Mouse (Mus musculus): Measurements from ENCODE around the gene Ssr1. TPM values are rescaled to one million over a fixed set of nuclear protein-coding genes. Genes with fewer than 3 reads are reported as not detected.

Ssr1 gene
- total RNA-seq, 2 experiments from 2014 or later: 46.5 to 52.1 TPM

DNA sequence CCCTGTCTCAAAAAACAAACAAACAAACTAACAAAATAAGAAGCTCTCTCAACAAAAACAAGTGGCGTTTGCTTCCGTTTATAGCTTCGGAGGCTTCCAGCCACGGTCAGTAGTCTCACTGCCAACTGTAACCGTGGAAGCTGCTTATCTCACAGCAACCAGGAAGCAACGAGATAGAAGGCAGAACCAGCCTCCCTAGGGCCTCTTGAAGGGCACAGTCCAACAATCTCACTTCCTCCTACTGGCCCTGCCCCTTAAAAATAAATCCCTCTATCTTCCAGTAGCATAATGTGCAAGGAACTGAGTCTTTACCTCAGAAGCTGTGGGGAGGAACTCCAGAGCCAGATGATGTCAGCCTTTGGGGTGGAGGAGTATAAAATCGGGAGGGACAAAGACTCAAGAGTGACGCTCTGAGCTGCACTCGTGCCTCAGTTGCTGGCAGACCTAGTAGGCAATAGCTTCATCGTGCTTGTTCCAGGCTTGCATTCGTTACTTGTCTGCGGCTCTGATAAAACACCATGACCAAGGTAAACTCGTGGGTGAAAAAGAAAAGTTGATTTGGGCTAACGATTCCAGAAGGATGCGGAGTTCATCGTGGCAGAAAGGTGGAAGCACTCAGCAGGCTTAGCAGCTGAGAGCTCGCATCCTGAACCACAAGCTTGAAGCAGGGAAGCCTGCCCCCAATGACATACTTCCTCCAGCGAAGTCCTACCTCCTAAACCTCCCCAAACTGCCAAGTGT lies 35.3 kb downstream of the Ssr1 start:
- intact Hi-C loops (cut with DNase I): no loop called here
- no peak for DNase-seq

DNA sequence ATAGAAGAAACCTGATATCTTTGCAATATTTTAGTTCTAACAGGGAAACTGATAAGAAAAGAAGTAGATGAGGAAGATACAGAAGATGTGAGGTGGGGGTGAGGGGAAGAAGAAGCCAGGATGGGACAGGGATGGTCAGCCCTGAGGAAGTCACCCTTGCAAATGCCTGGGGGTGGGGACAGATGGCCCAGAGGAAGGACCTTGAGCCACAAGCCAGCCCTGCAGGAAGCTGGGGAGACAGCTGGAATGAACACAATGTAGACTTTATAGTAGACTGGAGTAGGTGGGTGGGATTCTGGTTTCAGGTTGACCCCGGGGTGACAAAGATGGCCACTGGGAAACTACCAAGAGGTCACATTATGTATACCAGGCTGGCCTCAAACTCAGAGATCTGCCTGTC lies 39.7 kb downstream of the Ssr1 start:
- intact Hi-C loops (cut with DNase I): no loop called here
- no peak for DNase-seq

DNA sequence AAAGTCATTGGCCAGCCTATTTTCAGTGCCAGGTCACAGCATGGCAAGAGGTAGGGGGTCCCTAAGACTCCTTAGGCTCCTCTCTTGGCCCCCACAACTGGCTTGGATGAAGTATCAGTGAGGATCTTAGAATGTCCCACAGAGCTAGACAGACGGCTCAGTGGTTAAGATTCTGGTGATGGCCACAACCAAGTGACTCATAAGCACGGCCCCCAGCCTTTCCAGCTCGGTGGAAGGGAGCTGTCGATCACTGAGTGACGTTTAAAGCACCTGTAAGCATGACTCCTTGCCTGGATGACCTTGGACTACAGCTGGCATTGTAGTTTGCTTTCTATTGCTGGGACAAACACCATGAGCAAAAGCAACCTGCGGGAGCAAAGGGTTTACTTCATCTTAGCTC lies 41.0 kb downstream of the Ssr1 start:
- intact Hi-C loops (cut with DNase I): no loop called here
- DNase-seq: no peak

DNA sequence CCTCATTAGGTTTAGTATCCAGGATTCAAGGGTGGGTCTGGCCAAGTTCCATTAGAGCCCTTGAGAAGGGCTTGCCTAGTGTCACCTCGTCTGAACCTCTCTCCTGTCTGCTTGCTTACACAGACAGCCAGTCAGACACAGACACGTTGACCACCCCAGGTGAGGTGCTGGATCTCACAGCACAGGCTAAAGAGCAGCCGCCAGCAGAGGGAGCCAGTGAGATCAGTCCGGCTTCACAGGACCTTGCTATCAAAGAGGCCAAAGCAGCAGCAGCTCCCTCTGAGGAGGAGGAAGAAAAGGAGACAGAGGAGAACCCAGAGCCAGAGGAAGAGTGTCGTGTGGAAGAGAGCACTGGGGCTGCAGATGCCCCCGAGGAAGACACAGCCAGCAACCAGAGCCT lies 47.3 kb downstream of the Ssr1 start:
- intact Hi-C loops (cut with DNase I): no loop called here
- DNase-seq: peak; percentile 84 to 90

DNA sequence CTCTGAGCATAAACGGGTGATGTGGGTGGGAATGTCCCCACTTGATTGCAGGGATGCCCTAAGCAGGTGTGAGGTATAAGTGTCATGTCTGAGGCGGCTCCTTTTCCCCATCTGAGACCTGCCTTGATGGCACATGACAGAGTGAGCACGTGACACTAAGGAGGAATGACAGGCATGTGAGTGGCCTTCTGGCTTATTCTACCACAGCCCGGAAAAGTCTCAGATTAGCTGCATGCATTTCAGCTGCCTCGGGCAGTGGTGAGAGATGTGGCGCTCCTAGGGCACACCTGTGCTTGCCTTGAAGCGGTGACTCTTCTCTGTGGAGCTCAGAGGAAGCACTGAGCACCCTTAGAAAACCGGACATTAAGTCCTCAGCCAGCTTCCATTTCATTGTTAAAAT lies 48.6 kb downstream of the Ssr1 start:
- intact Hi-C loops (cut with DNase I): no loop called here
- no peak for DNase-seq

DNA sequence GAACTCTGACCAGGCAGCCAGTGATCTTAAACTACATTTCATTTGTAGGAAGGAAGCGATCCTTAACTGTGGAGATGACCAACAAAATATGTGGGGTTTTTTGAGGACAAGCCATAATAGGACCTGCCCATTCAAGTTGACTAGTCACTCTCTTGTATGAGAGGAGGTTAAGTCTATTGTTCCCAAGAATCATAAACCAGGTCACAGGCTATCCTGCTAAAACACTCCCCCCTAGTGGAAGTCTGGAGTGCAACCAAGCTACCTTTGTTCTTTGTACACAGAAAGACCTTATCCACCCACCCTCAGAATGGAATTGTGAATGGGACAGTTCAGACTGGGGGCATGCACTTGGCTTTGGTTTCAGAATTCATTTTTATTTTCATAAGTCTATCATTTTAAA lies 49.7 kb downstream of the Ssr1 start:
- intact Hi-C loops (cut with DNase I): loop anchor here (1.0 to 5.0 kb wide), 5 partner anchors 117 to 511 kb away; no protein-coding TSS in a partner anchor

DNA sequence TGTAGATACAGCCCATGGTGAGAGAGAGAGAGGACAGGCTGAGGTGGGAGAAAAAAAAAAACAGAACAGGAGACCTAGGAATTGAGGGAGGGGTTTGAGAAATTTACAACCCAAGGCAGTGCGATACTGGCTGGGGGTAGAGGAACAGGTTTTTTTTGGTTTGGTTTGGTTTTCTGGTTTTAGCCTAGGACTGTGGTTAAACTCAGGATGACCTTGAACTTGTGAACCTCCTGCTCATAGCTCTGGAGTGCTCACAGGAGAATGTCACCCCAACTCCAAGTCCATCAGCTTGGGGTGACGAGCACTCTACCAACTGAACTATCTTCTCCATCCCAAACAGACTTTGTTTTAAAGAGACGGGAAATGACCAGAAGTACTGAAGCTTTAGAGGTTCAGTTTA lies 50.6 kb downstream of the Ssr1 start:
- no peak for DNase-seq
- intact Hi-C loops (cut with DNase I): loop anchor here (5.0 kb wide), 3 partner anchors 116 to 491 kb away; no protein-coding TSS in a partner anchor

More for the DNA sequence above, 49.7 kb downstream of the Ssr1 start:
- DNase-seq: no peak

DNA sequence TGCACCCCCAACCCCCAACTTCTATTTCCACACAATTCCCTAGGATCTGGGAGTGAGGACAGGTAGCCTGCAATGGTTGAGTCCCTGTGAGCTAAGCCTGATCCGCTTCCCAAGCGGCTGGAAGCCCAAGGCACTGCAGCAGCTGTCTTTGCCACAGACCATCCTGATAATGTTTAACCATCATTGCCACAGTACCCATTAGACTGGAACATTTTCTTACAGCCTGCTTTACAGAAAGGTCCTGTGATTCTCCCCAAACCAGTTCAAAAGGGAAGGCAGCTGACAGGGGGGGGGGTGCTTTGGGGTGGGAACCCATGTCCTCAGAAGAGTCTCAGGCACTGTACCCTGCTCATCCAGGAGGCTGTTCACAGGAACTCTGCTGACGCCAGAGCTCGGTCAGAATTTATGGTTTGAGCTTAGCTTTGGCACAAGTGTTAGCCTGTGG lies 51.1 kb downstream of the Ssr1 start:
- intact Hi-C loops (cut with DNase I): loop anchor here (5.0 kb wide), 3 partner anchors 116 to 491 kb away; no protein-coding TSS in a partner anchor
- no peak for DNase-seq

DNA sequence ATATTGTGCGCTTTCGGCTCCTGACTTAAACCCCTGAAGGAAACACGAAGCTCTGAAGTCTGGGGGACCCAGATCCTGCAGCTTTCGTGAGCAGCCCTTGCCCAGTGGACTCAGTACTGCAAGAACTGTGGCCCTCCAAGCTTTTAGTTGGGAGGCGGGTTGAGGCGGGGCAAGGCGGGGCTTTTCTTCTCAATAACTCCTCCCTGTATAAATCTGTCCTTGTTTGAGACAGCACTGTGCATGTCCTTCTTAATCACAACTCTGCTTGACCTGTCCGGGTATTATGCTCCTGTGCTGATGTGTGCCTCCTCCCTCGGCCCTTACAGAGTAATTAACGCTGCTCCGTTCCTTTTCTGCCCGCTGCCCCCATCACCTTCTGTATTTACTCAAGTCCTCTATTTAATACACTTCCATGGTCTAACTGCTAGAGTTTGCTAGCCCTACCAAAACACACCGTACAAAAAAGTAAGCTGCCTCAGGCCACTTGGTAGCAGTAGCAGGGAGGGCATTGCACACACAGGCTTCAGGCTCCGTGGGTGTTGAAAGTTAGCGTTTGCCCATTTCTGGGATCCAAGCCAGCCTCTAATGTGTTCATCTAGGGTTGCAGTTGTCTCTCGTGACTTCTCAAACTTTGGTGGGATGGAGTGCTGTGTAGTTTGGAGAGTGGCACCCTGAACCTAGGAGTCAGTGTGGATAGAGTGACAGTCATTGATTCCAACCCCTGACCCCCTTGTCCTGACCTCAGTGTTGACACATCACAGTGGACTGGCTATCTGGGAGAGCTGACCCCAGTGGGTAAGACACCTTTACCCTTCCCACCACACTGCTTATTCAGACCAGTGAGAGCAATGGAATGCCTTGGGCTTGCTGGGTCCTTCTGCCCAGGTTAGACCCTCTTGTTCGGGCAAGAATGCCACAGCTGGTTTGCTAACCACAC lies 51.8 kb downstream of the Ssr1 start:
- DNase-seq: no peak
- intact Hi-C loops (cut with DNase I): loop anchor here (5.0 kb wide), 3 partner anchors 115 to 490 kb away; no protein-coding TSS in a partner anchor

DNA sequence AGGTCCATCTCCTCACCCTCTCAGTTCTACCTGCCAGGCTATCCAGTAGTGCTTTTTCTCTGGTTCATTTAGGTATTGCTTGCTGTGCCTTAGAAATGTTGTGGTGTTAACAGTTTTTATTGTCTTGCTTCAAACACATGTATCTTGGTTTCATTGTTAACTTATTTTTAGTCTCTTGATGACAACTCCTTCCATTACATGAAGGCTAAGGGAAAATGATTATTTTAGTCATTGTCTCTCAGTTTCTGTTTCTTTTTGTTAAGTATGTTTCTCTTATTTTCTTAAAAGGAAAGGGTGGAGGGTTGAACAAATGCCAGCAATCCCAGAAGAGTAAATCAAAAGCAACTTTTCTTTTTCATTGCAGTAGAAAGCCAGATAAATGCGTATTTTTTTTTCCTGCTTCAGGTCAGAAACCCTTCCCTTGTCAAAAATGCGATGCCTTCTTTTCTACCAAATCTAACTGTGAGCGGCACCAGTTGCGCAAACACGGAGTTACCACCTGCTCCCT lies 52.8 kb downstream of the Ssr1 start:
- no peak for DNase-seq
- intact Hi-C loops (cut with DNase I): loop anchor here (5.0 kb wide), 3 partner anchors 114 to 489 kb away; no protein-coding TSS in a partner anchor

DNA sequence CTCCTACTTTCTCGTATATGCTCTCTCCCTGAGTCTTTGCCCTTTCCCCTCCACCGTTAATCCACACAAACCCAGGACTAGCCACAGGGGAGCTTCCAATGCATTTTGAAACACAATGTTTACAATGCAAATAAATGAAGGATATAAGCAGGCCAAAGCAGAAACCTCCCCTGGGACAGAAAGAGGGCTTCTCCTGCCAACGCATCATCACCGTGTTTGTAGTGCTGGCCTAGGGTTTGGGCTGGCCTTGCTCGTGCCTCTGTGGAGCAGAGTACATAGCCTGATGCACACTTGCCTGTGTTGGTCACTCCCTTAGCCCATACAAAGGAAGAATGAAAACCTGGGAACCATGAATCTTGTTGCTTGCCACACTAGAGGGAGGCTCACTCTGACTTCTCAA lies 53.4 kb downstream of the Ssr1 start:
- intact Hi-C loops (cut with DNase I): loop anchor here (5.0 kb wide), 3 partner anchors 113 to 488 kb away; no protein-coding TSS in a partner anchor
- no peak for DNase-seq

DNA sequence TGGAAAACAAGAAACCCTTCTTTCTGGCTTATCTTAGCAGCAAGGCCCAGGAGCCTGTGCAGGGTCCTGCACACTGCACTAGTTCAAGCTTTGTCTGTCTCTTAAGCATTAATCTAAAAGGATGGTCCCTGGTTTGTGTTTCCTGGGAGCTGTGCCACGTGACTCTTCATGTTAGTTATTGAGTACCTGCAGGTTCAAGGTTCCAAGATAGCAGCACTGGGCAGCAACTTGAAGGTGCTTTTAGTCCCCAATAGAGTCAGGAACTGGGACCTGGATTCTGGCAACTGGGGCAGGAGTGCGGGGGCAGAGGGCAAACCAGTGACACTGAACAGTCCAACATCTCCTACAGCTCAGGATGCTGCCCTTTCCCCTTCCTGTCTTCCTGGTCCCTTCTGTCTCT lies 53.9 kb downstream of the Ssr1 start:
- intact Hi-C loops (cut with DNase I): loop anchor here (5.0 kb wide), 3 partner anchors 113 to 488 kb away; no protein-coding TSS in a partner anchor
- no peak for DNase-seq

DNA sequence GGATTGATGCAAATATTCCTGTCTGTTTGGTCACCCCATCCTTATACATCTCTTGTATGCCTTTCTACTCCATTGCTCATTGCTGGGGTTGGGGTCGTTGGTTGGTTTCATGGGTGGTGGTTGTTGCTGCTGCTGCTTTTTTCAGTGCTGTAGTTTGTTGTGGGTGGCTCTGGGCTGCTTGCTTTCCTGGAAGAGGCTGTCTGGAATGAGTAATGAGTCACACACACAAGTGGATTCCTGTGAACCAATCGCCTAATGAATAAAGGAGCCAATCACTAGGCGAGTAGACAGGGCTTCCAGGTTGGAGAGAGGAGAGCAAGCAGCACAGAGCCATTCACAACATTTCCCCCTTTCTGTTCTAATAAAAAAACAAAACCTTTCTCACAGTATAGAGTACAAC lies 57.7 kb downstream of the Ssr1 start:
- intact Hi-C loops (cut with DNase I): no loop called here
- no peak for DNase-seq

DNA sequence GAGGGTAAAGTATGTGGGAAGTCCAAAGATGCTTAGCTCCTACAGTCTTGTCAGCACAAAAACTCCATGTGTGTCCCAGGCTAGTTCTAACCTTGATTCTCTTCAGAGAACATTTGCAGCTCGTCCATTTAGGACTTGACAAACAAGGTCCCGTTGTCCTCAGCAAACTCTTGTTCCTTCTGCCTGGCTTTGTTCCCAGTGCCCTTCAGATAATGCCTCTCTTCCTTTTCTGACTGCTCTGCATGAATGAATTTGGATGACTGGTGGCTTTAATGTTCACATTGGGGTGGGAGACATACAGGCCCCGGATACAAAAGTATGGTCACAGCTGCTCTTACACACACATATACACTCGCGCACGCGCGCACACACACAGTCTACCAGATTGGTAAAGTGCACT lies 59.1 kb downstream of the Ssr1 start:
- intact Hi-C loops (cut with DNase I): no loop called here
- DNase-seq: peak in 1 of 2 experiments; percentile 71

DNA sequence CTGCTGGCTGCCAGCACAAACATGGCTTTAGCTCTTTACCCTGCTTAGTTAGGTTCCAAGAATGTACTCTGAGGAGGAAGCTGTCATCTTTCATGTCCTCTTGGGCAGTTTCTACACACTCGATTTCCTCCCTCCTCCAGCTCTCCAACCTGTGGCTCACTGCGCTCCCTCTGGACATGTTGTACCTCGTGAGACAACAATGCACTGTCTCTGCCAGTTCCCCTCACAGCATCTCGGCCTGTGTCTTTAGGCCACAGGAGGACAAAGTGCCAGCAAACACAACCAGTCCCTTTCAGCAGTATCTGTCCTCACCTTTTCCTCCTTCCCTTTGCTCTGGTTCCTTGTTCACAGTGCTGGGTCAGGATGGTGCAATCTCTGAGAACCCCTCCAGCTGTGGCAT lies 59.9 kb downstream of the Ssr1 start:
- intact Hi-C loops (cut with DNase I): no loop called here
- DNase-seq: peak in 1 of 2 experiments; percentile 25

DNA sequence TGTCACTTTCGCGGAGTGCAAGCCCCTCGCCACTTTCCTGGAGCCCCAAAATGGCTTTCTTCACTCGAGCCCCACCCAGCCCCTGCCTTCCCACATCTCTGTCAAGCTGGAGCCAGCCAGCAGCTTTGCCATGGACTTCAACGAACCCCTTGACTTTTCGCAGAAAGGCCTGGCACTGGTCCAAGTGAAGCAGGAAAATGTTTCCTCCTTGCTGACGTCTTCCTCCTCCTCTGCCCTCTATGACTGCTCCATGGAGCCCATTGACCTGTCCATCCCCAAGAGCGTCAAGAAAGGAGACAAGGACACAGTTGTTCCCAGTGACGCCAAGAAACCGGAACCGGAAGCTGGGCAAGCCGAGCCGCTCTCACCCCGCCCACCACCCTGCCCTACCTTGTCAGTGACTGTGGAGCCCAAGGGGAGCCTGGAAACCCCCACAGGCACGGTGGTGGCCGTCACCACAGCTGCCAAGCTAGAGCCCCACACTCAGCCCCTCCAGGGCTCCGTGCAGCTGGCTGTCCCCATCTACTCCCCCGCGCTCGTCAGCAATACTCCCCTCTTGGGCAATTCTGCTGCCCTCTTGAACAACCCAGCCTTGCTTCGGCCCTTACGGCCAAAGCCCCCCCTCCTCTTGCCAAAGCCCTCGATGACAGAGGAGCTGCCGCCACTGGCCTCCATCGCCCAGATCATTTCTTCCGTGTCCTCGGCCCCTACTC lies 62.7 kb downstream of the Ssr1 start:
- intact Hi-C loops (cut with DNase I): no loop called here
- DNase-seq: no peak

DNA sequence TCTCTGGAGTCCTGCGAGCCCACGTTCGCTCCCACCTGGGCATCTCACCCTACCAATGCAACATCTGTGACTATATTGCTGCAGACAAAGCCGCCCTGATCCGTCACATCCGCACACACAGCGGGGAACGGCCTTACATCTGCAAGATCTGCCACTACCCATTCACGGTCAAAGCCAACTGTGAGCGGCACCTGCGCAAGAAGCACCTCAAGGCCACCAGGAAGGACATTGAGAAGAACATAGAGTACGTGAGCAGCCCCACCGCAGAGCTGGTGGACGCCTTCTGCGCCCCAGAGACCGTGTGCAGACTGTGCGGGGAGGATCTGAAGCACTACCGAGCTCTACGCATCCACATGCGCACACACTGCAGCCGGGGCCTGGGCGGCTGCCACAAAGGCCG lies 63.4 kb downstream of the Ssr1 start:
- intact Hi-C loops (cut with DNase I): no loop called here
- no peak for DNase-seq

DNA sequence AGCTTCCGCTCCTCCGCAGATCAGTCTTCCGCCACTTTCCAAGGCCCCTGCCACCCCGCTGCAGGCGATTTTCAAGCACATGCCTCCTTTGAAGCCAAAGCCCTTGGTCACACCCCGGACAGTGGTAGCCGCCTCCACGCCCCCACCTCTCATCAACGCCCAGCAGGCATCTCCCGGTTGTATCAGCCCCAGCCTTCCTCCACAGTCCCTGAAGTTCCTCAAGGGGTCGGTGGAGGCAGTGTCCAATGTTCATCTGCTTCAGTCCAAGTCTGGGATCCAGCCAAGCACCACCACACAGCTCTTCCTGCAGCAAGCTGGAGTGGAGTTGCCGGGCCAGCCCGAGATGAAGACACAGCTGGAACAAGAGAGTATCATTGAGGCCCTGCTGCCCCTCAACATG lies 63.9 kb downstream of the Ssr1 start:
- DNase-seq: no peak
- intact Hi-C loops (cut with DNase I): no loop called here

DNA sequence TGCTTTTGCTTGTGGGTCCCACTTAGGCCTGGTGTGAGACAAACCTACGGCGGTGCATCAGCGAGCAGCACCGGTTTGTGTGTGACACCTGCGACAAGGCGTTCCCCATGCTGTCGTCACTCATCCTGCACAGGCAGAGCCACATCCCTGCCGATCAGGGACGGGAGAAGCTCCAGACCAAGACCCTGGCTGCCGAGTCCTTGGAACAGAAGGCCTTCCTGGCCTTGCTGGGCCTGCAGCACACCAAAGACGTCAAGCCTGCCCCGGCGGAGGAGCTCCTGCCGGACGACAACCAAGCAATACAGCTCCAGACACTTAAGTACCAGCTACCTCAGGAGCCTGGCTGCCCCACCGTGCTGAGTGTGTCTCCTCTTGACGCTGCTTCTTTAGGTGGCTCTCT lies 64.5 kb downstream of the Ssr1 start:
- intact Hi-C loops (cut with DNase I): no loop called here

DNA sequence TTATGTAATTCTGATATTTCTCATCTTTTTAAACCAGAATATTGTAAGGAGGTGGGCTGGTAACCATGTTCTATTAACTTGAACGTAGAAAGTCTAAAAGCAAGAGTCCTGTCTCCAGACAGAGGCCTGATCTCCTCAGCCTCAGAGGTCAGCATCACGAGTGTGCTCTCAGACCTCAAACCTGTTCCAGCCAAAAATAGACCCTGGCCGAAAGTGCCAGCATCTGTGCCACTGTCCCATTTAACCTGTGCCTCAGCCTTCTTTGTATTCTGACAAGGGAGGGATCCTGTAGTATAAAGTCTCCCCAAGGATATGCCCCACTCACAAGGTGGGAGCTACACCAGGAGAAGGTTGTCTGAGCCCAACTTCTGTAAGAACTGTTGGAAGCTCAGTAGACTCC lies 67.6 kb downstream of the Ssr1 start:
- intact Hi-C loops (cut with DNase I): no loop called here
- DNase-seq: no peak

More for the DNA sequence above, 64.5 kb downstream of the Ssr1 start:
- no peak for DNase-seq

Measured in heart, postnatal 14 days (tissue).